Mouse (Mus musculus): ENCODE results near the gene Il16.

The Il16 gene

GRCm38 (mm10) chr7:83735108-83735781 lies 10.3 kb downstream of the Il16 start:
- DNase-seq: peak; percentile 87 to 91

- DNase-seq: no peak
Measured at GRCm38 (mm10) chr7:83734671-83735082, 10.8 kb downstream of the Il16 start.

GRCm38 (mm10) chr7:83734246-83734645 lies 11.3 kb downstream of the Il16 start:
- no peak for DNase-seq

GRCm38 (mm10) chr7:83732781-83733180 lies 12.7 kb downstream of the Il16 start:
- no peak for DNase-seq

- DNase-seq: peak; percentile 84 to 91
Measured at GRCm38 (mm10) chr7:83731961-83732666, 13.4 kb downstream of the Il16 start.

- peak in 1 of 2 experiments; percentile 56 for DNase-seq
Measured at GRCm38 (mm10) chr7:83731297-83731696, 14.2 kb downstream of the Il16 start.

- DNase-seq: peak in 1 of 2 experiments; percentile 4
Measured at GRCm38 (mm10) chr7:83726936-83727632, 18.4 kb downstream of the Il16 start.

- DNase-seq: no peak
Measured at GRCm38 (mm10) chr7:83725801-83726200, 19.7 kb downstream of the Il16 start.

GRCm38 (mm10) chr7:83724541-83724940 lies 21.0 kb downstream of the Il16 start:
- DNase-seq: no peak

- DNase-seq: peak; percentile 75 to 81
Measured at GRCm38 (mm10) chr7:83723954-83724353, 21.6 kb downstream of the Il16 start.

- DNase-seq: peak in 1 of 2 experiments; percentile 20
Measured at GRCm38 (mm10) chr7:83723221-83723620, 22.3 kb downstream of the Il16 start.

GRCm38 (mm10) chr7:83722485-83722884 lies 23.0 kb downstream of the Il16 start:
- no peak for DNase-seq

GRCm38 (mm10) chr7:83720231-83720630 lies 25.3 kb downstream of the Il16 start:
- peak in 1 of 2 experiments; percentile 3 for DNase-seq

GRCm38 (mm10) chr7:83717021-83717725 lies 28.4 kb downstream of the Il16 start:
- peak in 1 of 2 experiments; percentile 62 for DNase-seq

- DNase-seq: no peak
Measured at GRCm38 (mm10) chr7:83713639-83714038, 31.9 kb downstream of the Il16 start.

- DNase-seq: peak; percentile 74 to 82
Measured at GRCm38 (mm10) chr7:83711676-83712259, 33.8 kb downstream of the Il16 start.

GRCm38 (mm10) chr7:83703046-83703775 lies 42.3 kb downstream of the Il16 start:
- no peak for DNase-seq

GRCm38 (mm10) chr7:83699066-83699745 lies 46.3 kb downstream of the Il16 start:
- no peak for DNase-seq

GRCm38 (mm10) chr7:83695449-83696212 lies 49.9 kb downstream of the Il16 start:
- DNase-seq: peak; percentile 63 to 67

GRCm38 (mm10) chr7:83682640-83683274 lies 62.8 kb downstream of the Il16 start:
- no peak for DNase-seq
